Mouse (Mus musculus) midbrain, embryonic 11.5 days (tissue): Measurements from ENCODE around the gene Ncoa3. TPM values are rescaled to one million over a fixed set of nuclear protein-coding genes. Genes with fewer than 3 reads are reported as not detected.

Experiments
- ATAC-seq: fragments of 200-750 bp; cut with Nextera tagmentation; 2 replicates; pipeline ENCODE4 v1.8.0; 2017; ENCODE audit warnings: moderate TSS enrichment, moderate library complexity; ENCODE audit not compliant: low FRiP score
- DNase-seq: peaks from one replicate; pipeline ENCODE4 v3.0.0; 2015; ENCODE audit warnings: low spot score; ENCODE audit errors: missing footprints
- H3K27ac ChIP-seq: fragments of 300-500 bp; sonication (generic); 2 replicates; pipeline ENCODE4 v1.5.1; 2014; ENCODE audit warnings: low read depth, low read length
- H3K27me3 ChIP-seq: fragments of 300-500 bp; sonication (generic); 2 replicates; pipeline ENCODE4 v1.6.1; 2014; ENCODE audit warnings: mild to moderate bottlenecking, low read length, moderate library complexity, mixed read lengths; ENCODE audit not compliant: control insufficient read depth, insufficient read depth
- H3K36me3 ChIP-seq: fragments of 300-500 bp; sonication (generic); 2 replicates; pipeline ENCODE4 v1.6.1; 2014; ENCODE audit warnings: mild to moderate bottlenecking, low read length, moderate library complexity, mixed read lengths; ENCODE audit not compliant: control insufficient read depth, insufficient read depth
- H3K4me1 ChIP-seq: fragments of 300-500 bp; sonication (generic); 2 replicates; pipeline ENCODE4 v1.6.1; 2014; ENCODE audit warnings: low read length; ENCODE audit not compliant: control insufficient read depth, insufficient read depth
- H3K4me2 ChIP-seq: fragments of 300-500 bp; sonication (generic); 2 replicates; pipeline ENCODE4 v1.6.1; 2014; ENCODE audit warnings: mild to moderate bottlenecking, moderate library complexity
- H3K4me3 ChIP-seq: fragments of 300-500 bp; sonication (generic); 2 replicates; pipeline ENCODE4 v1.5.1; 2014; ENCODE audit warnings: low read depth, low read length
- H3K9ac ChIP-seq: fragments of 300-500 bp; sonication (generic); 2 replicates; pipeline ENCODE4 v1.6.1; 2014; ENCODE audit warnings: low read length
- H3K9me3 ChIP-seq: fragments of 300-500 bp; sonication (generic); 2 replicates; pipeline ENCODE4 v1.6.1; 2016; ENCODE audit warnings: low read length; ENCODE audit not compliant: control insufficient read depth
- WGBS: fragments of 180-500 bp; shearing (Covaris S2); extraction: QIAGEN DNeasy Blood & Tissue Kit; methylation state at CpG from one replicate; pipeline ENCODE4 v1.1.7; 2014; 5-methylcytosine and 5-hydroxymethylcytosine counted together
- polyA plus RNA-seq: library from polyadenylated mRNA; unstranded; fragments of >200 nt; fragmentation: Nextera tagmentation; extraction: Ambion mirVana; gene quantifications from 2 replicates; pipeline ENCODE4 v1.2.1, GENCODE M21; 2014

Gene Ncoa3
- polyA plus RNA-seq, 1 experiment from 2014 or later: 17.4 TPM

- no peak overlapping the region for H3K9ac ChIP-seq
- WGBS: 69% methylated on average over 6 of the region's 6 CpGs
- 0 out of 2 replicates have a peak, but pooled peaks cover 3% of the 10 kb centered on the region for H3K4me1 ChIP-seq
- H3K36me3 ChIP-seq: no peaks in the 10 kb centered on the region
- H3K27me3 ChIP-seq: no peaks in the 10 kb centered on the region
- H3K27ac ChIP-seq: peak overlapping the region; percentile 63
- H3K9me3 ChIP-seq: no peaks in the 10 kb centered on the region
- DNase-seq (peak; percentile 93), ATAC-seq (peak; percentile 93)
- no peak overlapping the region for H3K4me2 ChIP-seq
- H3K4me3 ChIP-seq: no peak overlapping the region
Measured at GRCm38 (mm10) chr2:165967823-165968555, 24.4 kb upstream of the Ncoa3 start.

- Histone ChIP-seq H3K9ac (no peak overlapping the region), H3K4me1 (0 out of 2 replicates have a peak, but pooled peaks cover 3% of the 10 kb centered on the region), H3K4me3 (no peak overlapping the region), H3K36me3 (no peaks in the 10 kb centered on the region), H3K9me3 (no peaks in the 10 kb centered on the region), H3K27me3 (no peaks in the 10 kb centered on the region), H3K4me2 (no peak overlapping the region), H3K27ac (no peak overlapping the region)
- DNase-seq (peak; percentile 81), ATAC-seq (peak; percentile 10; the same call in 1 of the 2 replicates)
- WGBS: 48% methylated on average over 3 of the region's 3 CpGs
Measured at GRCm38 (mm10) chr2:165968876-165969275, 23.6 kb upstream of the Ncoa3 start.

GRCm38 (mm10) chr2:165969391-165969790 lies 23.0 kb upstream of the Ncoa3 start:
- DNase-seq: peak; percentile 74
- H3K9me3 ChIP-seq: no peaks in the 10 kb centered on the region
- H3K9ac ChIP-seq: no peak overlapping the region
- 0 out of 2 replicates have a peak, but pooled peaks cover 3% of the 10 kb centered on the region for H3K4me1 ChIP-seq
- ATAC-seq: no peak
- H3K36me3 ChIP-seq: no peaks in the 10 kb centered on the region
- H3K27me3 ChIP-seq: no peaks in the 10 kb centered on the region
- H3K27ac ChIP-seq: no peak overlapping the region
- WGBS: 67% methylated on average over 8 of the region's 8 CpGs
- H3K4me3 ChIP-seq: no peak overlapping the region
- no peak overlapping the region for H3K4me2 ChIP-seq

- Histone ChIP-seq H3K27me3 (no peaks in the 10 kb centered on the region), H3K4me3 (no peak overlapping the region), H3K4me2 (no peak overlapping the region), H3K9me3 (no peaks in the 10 kb centered on the region), H3K4me1 (0 out of 2 replicates have a peak, but pooled peaks cover 3% of the 10 kb centered on the region), H3K9ac (no peak overlapping the region), H3K27ac (no peak overlapping the region), H3K36me3 (no peaks in the 10 kb centered on the region)
- no peak for ATAC-seq
- WGBS: 87% methylated on average over 13 of the region's 13 CpGs
- peak; percentile 28 for DNase-seq
Measured at GRCm38 (mm10) chr2:165969961-165970360, 22.5 kb upstream of the Ncoa3 start.

- Histone ChIP-seq H3K9me3 (no peaks in the 10 kb centered on the region), H3K4me2 (no peak overlapping the region), H3K36me3 (no peaks in the 10 kb centered on the region), H3K4me1 (0 out of 2 replicates have a peak, but pooled peaks cover 3% of the 10 kb centered on the region), H3K9ac (no peak overlapping the region), H3K27ac (no peak overlapping the region), H3K4me3 (no peak overlapping the region), H3K27me3 (no peaks in the 10 kb centered on the region)
- DNase-seq (no peak), ATAC-seq (no peak)
- 94% methylated on average over 7 of the region's 7 CpGs for WGBS
Measured at GRCm38 (mm10) chr2:165970767-165971166, 21.7 kb upstream of the Ncoa3 start.

GRCm38 (mm10) chr2:165974383-165974782 lies 18.1 kb upstream of the Ncoa3 start:
- H3K9me3 ChIP-seq: no peaks in the 10 kb centered on the region
- H3K9ac ChIP-seq: no peak overlapping the region
- no peak overlapping the region for H3K4me3 ChIP-seq
- H3K4me2 ChIP-seq: no peak overlapping the region
- ATAC-seq: no peak
- H3K27ac ChIP-seq: no peak overlapping the region
- no peaks in the 10 kb centered on the region for H3K36me3 ChIP-seq
- no peaks in the 10 kb centered on the region for H3K27me3 ChIP-seq
- DNase-seq: no peak
- 96% methylated on average over 1 of the region's 1 CpGs for WGBS
- no peaks in the 10 kb centered on the region for H3K4me1 ChIP-seq

- 72% methylated on average over 3 of the region's 3 CpGs for WGBS
- H3K9me3 ChIP-seq: no peaks in the 10 kb centered on the region
- H3K4me3 ChIP-seq: no peak overlapping the region
- no peak overlapping the region for H3K27ac ChIP-seq
- no peaks in the 10 kb centered on the region for H3K36me3 ChIP-seq
- DNase-seq (no peak), ATAC-seq (no peak)
- no peaks in the 10 kb centered on the region for H3K27me3 ChIP-seq
- H3K4me2 ChIP-seq: no peak overlapping the region
- H3K4me1 ChIP-seq: no peaks in the 10 kb centered on the region
- H3K9ac ChIP-seq: no peak overlapping the region
Measured at GRCm38 (mm10) chr2:165976186-165976585, 16.2 kb upstream of the Ncoa3 start.

- WGBS: 60% methylated on average over 5 of the region's 5 CpGs
Measured at GRCm38 (mm10) chr2:165976874-165977273, 15.6 kb upstream of the Ncoa3 start.

GRCm38 (mm10) chr2:165978119-165978518 lies 14.3 kb upstream of the Ncoa3 start:
- Histone ChIP-seq H3K4me3 (no peak overlapping the region), H3K27ac (no peak overlapping the region), H3K4me2 (no peak overlapping the region), H3K36me3 (no peaks in the 10 kb centered on the region), H3K4me1 (no peaks in the 10 kb centered on the region), H3K9me3 (no peaks in the 10 kb centered on the region), H3K27me3 (no peaks in the 10 kb centered on the region), H3K9ac (no peak overlapping the region)
- WGBS: 100% methylated on average over 1 of the region's 1 CpGs
- DNase-seq: no peak
- no peak for ATAC-seq

More at GRCm38 (mm10) chr2:165976874-165977273, 15.6 kb upstream of the Ncoa3 start:
- Histone ChIP-seq H3K27me3 (no peaks in the 10 kb centered on the region), H3K4me3 (no peak overlapping the region), H3K9me3 (no peaks in the 10 kb centered on the region), H3K36me3 (no peaks in the 10 kb centered on the region), H3K9ac (no peak overlapping the region), H3K4me1 (no peaks in the 10 kb centered on the region), H3K4me2 (no peak overlapping the region), H3K27ac (no peak overlapping the region)
- no peak for ATAC-seq
- DNase-seq: no peak
